Mouse (Mus musculus): ENCODE measurements around the gene Mcoln1.
A peak's percentile ranks its signal among the peaks of the same experiment; 100 is the strongest.

Mcoln1 gene

GRCm38 (mm10) chr8:3500235-3501090 lies at the start of gene Mcoln1:
Mcoln1 (plus strand) TSS chr8:3500457.
- peak; percentile 96 to 98 for DNase-seq (ENCODE audit: low spot score in 2 of 2)

- peak in 1 of 2 experiments; percentile 71 for DNase-seq (ENCODE audit: low spot score in 2 of 2)
Observed at GRCm38 (mm10) chr8:3450670-3451069, 49.6 kb upstream of the Mcoln1 start.

DNA sequence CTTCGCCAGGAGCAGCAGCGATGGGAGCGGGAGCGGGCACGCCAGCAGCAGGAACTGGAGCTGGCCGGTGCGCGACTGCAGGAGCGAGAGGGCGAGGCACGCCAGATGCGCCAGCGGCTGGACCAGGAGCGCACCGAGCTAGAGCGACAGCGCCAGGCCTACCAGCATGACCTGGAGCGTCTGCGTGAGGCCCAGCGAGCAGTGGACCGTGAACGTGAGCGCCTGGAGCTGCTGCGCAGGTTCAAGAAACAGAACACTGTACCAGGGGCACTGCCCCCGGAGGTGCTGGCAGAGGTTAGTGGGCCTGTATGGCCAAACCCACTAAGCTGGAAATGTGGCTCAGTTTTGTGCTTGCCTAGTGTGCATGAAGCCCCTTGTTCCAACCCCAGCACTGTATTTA lies 48.3 kb upstream of the Mcoln1 start:
- no peak for DNase-seq (ENCODE audit: low spot score in 2 of 2)

DNA sequence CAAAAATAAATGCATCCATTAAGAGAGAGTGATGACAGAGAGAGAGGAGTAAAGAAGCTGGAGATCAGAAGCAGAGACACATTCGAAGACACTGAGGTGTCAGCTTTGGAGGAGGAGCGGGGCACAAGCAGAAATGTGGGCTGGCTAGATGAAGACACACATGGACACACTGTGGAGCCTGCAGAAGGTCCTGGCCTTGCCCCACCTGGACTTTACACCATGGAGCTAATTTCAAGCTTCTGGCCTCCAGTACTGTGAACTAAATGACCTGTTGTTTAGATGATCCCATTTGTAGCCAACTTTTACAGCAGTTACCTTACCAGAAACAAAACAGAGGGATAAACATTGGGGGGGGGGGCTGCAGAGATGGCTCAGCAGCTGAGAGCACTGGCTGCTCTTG lies 37.0 kb upstream of the Mcoln1 start:
- DNase-seq (ENCODE audit: low spot score in 2 of 2): no peak

- DNase-seq (ENCODE audit: low spot score in 2 of 2): no peak
Observed at GRCm38 (mm10) chr8:3464309-3464708, 35.9 kb upstream of the Mcoln1 start.

DNA sequence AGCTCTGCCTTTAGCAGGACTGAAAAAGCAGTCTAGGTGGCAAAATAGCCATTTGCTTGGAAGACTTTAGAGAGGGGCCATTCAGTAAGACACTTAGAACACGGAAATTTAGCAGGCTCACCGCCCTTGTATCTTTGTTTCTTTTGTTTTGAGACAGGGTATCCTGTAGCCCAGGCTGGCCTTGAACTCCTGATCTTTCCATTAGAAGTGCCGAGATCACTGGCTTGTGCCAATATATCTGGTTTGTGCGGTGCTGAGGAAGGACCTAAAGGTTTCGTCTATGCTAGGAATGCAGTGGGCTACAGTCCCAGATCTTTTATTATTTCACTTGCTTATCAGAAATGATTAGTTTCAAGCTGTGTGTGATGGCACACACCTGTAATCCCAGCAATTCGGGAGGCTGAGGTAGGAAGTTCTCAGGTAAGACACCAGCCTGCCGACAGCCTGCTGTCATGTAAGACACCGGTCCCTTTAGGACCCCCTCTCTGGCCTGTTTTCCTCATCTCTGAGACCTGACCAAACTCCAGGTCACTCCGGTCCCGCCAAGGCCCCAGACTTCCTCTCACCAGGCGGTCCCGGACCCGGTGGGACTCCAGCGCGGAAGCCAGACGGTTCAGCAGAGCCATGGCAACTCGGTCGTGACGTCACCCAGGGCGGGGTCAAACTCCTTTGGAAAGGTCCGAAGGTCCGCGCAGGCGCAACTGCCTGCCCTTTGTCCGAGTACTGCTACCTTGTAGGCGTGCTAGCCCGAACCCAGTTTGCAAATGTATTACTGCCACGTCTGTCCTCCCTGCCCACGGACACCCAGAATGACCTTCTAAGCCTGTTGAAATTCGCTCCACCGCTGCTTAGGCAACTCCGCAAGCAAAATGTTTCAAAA lies 33.0 kb upstream of the Mcoln1 start, which contains the start of gene Pex11g:
Gene Pex11g (minus strand): TSS at position 675 of the 880 bp plus-strand sequence.
- peak; percentile 92 to 99 for DNase-seq (ENCODE audit: low spot score in 2 of 2)

- DNase-seq (ENCODE audit: low spot score in 2 of 2): no peak
Observed at GRCm38 (mm10) chr8:3467886-3468545, 32.2 kb upstream of the Mcoln1 start.

GRCm38 (mm10) chr8:3468838-3469237 lies 31.4 kb upstream of the Mcoln1 start:
- DNase-seq (ENCODE audit: low spot score in 2 of 2): no peak

DNA sequence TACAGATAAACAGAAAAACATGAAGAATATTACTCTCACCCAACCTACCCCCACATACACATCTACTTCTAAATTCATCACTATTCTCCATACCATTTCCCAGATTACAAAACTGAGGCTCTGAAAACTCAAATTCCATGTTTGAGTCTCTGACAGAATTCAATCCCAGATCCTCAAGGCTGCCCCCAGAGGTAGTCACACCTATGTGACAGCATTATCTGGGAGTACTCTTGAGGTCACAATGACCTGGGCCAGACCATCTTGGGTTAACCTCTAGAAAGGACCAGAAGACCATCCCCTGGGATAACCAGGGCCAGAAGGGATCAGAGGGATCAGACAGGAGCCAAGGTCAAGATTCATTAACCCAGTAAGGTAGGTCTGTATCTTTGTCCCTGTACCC lies 29.7 kb upstream of the Mcoln1 start, which contains the start of gene Tex45:
Gene Tex45 (plus strand): TSS at position 301 of the 400 bp plus-strand sequence.
- no peak for DNase-seq (ENCODE audit: low spot score in 2 of 2)

- no peak for DNase-seq (ENCODE audit: low spot score in 2 of 2)
Observed at GRCm38 (mm10) chr8:3475715-3476429, 24.4 kb upstream of the Mcoln1 start.

GRCm38 (mm10) chr8:3480221-3480785 lies 20.0 kb upstream of the Mcoln1 start:
- no peak for DNase-seq (ENCODE audit: low spot score in 2 of 2)

- DNase-seq (ENCODE audit: low spot score in 2 of 2): no peak
Observed at GRCm38 (mm10) chr8:3481605-3482004, 18.7 kb upstream of the Mcoln1 start.

DNA sequence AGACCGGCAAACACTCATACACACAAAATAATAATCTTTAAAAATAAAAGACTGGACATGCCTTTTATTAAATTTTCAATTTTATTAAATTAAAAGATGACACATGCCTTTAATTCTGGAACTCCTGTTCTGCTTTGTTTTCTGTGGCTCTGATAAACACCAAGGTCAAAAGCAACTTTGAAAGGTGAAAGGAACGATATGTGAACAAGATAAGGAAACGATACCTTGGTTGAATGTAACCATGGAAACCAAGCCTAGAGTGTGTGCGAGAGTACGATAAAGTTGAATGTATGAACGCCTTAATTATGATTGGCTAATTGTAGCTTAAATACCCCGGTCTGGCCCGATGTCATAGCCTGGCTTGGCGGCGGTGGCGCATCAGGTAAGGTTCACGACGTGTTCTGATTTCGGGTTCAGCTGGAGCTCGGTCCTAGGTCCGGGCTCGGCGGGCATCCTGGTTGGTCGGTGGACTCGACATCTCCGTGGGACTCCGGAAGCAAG lies 18.0 kb upstream of the Mcoln1 start:
- DNase-seq (ENCODE audit: low spot score in 2 of 2): no peak

DNA sequence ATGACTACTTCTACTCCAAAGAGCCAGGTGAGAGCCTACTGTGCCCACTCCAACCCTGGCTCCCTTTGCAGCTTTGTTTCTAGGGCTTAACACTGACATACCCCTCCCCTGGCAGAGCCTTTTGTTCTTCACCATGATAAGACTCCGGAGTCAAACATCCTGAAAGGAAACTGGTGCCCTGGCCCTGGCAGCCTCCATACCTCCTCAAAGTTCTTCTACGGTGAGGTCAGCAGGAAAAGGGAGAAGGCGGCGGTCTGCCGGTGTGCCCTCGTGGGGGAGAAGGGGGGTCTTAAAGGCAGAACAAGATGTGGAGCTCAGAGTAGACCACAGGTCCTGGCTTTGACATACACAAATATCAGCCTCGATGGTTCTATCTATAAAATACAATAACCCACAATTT lies 16.7 kb upstream of the Mcoln1 start:
- DNase-seq (ENCODE audit: low spot score in 2 of 2): no peak

DNA sequence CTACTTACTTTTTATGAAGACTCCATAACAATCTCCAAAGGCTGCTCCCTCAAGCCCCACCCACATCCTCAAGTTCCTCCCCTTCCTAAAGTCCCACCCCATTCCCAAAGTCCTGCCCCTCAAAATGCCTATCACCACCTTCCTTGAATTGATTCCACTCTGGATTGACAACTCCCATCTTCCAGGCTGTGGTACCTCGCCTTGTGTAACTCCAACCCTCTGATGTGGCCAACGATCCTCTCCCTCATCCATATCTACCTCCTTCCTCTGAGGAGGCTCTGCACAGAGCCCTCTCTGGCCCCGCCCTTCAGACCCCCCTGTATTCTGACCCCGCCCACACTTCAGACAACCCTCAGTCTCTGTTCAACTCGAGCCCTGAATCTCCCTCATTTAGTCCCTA lies 15.1 kb upstream of the Mcoln1 start:
- no peak for DNase-seq (ENCODE audit: low spot score in 2 of 2)

GRCm38 (mm10) chr8:3492901-3493844 lies 7.1 kb upstream of the Mcoln1 start, which contains the start of gene Zfp358:
Zfp358 (plus strand) TSS chr8:3493138.
- peak; percentile 75 to 77 for DNase-seq (ENCODE audit: low spot score in 2 of 2)

- DNase-seq (ENCODE audit: low spot score in 2 of 2): no peak
Observed at GRCm38 (mm10) chr8:3493845-3494208, 6.4 kb upstream of the Mcoln1 start.

DNA sequence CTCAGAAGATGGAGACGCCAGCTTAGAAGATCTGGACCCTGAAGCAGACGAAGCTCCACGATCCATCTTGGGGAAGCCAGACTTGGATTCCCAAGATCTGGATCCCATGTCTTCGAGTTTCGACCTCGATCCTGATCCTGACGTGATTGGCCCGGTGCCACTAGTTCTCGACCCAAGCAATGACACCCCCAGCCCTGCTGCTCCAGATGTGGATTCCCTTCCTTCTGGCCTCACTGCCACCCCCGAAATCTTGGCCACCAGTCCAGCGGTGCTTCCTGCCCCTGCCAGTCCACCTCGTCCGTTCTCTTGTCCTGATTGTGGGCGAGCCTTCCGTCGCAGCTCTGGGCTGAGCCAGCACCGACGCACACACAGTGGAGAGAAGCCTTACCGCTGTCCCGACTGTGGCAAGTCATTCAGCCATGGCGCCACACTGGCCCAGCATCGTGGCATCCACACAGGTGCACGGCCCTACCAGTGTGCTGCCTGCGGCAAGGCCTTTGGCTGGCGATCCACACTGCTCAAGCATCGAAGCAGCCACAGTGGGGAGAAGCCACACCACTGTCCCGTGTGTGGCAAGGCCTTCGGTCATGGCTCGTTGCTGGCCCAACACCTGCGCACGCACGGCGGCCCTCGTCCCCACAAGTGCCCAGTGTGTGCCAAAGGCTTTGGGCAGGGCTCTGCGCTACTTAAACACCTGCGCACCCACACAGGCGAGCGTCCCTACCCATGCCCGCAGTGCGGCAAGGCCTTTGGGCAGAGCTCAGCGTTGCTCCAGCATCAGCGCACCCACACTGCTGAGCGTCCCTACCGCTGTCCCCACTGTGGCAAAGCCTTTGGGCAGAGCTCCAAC lies 4.5 kb upstream of the Mcoln1 start:
- DNase-seq (ENCODE audit: low spot score in 2 of 2): no peak

DNA sequence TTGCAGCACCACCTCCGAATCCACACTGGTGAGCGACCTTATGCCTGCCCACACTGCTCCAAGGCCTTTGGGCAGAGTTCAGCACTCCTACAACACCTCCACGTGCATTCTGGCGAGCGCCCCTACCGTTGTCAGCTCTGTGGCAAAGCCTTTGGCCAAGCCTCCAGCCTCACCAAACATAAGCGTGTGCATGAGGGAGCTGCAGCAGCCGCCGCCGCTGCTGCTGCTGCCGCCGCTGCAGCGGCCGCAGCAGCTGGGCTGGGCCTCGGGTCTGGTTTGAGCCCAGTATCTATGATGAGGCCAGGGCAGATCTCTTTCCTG lies 3.9 kb upstream of the Mcoln1 start:
- DNase-seq (ENCODE audit: low spot score in 2 of 2): no peak
